Mouse (Mus musculus) MN1 (cell line): ENCODE measurements around the gene Ly6f.
"Not testable (repeated sequence)": the region's sequence is repeated elsewhere in the genome, so short reads cannot be mapped to it uniquely, and the experiment has no call there.

ENCODE experiments used
- DNase-seq: peaks from one replicate; pipeline ENCODE4 v3.0.0-alpha.2; 2016; ENCODE audit warnings: low spot score

Ly6f gene

DNA sequence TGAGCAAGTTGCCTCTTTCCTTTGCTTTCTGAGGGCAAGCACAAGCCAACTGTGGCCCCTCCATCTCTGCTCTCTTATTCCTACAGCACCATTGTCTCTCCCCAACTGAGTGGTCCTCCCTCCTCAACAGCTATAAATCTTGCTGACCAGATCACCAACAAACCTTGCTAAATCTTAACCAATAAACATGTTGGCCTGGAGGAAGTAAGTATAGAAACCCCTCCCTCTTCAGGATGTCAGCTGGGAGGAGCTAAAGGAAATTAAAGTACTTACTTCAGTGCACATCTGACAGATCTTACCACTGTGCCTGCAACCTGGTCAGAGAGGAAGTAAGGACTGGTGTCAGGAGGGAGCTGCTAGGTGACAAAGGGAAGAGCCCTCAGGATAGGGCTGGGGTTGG is at the start of gene Ly6f:
Gene Ly6f, plus strand, starts transcription at position 301 of the 400 bp plus-strand sequence.
- DNase-seq = no peak

DNA sequence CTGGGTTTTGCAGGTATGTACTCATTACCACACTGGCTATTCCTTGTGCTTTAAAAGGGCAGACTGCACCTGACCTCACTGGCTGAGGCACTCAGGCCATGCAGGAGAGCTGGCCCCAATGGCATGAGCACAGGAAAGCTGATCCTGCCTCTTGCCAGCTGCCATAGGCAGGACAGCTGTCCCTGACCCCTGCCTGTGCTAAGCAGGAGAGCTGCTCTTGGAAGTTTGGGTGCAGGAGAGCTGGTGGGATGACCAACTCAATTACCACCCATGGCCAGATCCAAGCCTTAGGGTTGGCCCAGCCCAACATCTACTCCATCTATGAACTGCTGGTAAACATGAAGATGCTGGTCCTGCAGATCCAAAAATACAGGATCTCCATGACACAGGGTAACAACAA is 46.3 kb upstream of the Ly6f start:
- no peak for DNase-seq

DNA sequence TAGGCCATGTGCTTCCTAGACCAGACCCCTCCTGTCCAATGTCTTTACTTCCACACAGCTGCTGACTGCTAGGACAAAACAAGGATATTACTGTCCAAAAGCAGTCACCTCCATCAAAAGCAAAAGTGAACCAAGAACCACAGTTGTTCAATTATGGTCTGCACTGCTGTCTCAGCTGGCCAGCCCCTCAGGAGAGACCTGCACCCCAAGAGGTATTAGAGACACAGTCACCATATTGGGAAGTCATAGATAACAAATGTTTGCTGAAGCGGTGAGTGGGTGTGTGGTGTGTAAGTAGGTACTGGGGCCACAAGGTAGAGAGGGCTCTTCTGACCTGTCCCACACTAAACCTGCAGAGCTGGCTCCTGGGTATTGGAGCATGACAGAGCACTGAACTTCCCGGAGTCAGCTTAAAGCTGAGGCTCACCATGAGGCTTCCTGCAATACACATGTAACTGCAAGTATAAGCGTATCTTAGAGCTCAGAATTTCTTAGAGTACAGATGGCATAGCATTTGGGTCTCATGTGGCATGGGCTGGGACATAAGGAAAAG is 30.4 kb upstream of the Ly6f start:
- DNase-seq = no peak

DNA sequence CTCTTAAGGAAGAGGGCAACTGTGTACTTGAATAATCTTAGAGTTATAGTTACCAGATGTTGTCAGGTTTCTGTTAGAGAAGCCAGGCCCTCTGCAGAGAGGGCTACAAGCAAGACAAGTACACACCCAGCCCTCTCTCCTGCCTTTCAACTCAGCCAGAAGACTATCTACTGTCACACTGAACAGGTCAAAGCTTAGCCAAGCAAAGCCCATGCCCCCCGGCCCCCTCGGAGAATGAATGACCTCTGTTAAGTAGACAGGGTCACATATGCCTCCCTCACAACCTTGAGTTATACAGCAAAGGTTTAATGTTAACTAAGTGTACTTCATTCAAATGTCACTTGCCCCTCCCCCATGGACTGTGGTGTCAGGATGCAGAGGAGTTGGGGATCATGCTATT is 27.7 kb upstream of the Ly6f start:
- no peak for DNase-seq

DNA sequence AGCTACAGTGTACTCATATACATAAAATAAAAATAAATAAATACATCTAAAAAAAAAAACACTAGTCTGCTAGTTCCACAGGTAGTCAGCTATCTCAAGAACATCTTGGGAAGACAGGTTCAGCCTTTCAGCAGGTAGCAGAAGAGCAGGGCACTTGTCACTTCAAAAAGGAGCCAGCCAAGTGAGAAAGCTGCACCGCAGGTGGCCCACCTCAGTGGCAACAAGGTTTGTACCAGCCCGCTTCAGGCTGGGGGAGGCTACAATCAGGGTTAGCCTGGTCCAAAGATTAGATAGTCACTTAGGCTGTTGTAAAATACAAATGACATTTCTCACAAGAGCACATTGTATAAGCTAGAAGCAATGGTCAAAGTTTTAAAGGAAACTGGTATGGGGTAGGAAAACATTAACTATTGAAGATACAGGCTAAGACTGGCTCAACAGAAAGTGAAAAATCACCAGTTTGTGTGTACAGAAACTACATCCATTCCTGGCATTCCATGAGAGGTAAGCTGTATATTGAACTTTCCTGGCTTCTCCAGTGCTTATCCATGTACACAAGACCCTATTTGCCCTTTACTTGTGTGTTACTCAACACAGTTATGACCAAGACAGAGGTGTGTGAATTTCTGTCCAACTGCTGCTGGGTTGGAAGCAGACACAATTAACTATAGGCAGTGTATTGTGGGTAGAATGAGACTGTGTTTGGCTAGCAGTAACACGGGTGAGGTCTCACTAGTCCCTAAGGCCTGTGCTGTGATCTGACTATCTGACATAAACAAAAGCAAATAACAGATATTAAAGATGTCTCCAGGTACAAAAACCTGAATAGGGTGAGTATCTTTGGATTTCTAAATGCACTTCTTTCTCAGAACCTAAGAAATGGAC is 25.2 kb upstream of the Ly6f start:
- no peak for DNase-seq

DNA sequence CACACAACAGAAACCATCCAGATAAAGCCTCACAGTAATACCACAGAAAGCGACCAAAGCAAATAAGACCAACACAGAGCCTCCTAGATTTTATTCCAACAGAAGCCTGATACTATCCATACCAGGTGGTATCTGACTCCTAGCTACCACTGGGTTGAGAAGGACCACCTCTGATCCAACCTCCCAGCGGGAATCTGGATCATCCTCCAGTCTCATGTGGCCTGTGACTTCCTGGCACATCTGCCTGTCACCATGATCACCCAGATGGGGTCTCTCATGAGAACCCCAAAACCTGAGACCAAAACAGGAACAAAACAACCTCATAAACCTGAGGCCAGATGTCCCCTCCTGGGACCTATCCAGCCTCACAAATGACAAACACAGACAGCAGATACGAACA is 13.6 kb upstream of the Ly6f start:
- no peak for DNase-seq

DNA sequence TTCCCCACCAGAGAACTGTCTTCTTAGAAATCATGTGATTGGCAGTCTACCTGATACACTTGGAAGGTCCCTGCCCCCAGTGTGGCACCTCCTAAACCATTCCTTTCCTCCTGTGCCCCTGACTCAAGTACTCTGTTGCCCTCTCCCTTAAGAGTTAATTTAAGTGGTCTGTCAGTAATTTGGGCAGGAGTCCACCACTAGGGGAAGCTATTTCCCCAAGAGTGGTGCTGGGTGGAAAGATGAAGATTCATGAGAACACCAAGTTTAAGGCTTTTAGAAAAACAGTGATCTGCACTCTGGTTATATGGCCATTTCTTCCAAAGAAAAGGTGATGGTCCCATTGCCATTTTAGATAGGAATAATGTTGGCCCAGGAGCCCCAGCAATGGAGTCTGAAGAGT is 2.4 kb upstream of the Ly6f start:
- DNase-seq = no peak

DNA sequence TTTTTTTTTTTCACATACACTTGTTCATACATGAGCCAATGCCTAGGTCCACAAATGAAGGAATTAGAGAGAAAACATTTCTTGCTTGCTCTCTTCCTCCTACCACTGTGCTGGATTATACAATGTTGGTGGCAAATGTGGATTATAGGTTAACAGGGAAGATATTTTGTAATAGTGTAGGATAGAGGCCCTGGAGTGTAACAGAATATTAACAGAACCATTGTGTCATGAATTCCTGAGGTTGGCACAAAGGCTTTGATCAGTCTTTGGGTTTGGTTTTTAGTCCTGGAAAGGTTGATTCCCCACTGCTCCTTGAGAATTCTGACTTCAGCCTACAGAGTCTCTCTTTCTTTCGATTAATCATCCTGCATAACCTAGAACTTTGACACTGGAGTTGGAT is 1.6 kb upstream of the Ly6f start:
- no peak for DNase-seq

DNA sequence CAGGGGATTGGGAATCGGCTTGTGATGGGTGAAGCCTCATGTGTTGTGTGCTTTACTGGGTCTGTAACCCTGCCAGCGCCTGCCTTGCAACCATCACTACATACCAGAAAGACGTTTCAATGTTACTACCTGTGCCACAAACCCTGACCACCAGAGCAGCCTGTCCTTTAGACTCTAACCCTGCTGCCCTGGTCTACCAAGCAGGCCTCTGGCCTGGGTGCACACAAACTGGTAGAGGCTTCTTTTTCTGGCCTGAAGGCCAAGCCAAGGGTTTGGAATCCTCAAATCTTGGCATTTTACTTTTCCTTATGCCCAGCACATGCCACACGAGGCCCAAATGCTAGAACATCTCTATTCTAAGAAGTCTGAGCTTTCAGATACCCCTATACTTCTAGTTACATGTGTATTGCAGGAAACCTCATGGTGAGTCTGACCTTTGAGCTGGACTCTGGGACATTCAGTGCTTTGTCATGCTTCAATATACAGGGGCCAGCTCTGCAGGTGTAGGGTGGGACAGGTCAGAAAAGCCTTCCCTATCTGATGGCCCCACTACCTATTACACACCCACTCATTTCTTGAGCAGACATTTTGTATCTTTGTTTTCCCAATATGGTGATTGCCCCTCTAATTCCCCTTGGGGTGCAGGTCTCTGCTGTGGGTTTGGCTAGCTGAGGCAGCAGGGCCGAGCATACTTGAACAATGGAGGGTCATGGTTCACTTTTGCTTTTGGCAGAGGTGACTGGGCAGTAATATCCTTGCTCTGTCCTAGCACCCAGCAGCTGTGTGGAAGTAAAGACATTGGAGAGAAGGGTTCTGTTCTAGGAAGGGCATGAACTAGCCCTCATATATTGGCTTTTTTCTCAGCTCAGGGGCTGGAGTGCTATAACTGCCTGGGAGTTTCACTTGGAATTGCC is 952 bp downstream of the Ly6f start:
- no peak for DNase-seq

DNA sequence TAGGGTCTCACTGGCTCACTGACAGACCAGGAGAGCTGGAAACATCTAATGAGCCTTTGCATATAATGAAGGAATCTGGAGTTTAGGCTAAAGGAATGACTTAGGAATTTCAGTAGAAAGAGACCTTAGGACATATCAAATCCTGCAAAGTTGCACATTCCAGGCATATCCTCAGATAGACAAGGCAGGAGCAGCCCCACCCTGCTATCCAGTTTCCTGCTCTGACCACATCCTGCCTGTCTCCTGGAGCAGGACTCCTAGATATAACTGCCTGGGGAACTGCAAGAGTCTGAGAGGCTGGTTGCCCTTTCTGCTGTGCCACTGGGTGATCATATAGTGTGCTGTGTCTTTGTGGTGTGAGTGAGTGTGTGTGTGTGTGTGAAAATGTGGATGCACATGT is 1.9 kb downstream of the Ly6f start:
- DNase-seq = no peak

DNA sequence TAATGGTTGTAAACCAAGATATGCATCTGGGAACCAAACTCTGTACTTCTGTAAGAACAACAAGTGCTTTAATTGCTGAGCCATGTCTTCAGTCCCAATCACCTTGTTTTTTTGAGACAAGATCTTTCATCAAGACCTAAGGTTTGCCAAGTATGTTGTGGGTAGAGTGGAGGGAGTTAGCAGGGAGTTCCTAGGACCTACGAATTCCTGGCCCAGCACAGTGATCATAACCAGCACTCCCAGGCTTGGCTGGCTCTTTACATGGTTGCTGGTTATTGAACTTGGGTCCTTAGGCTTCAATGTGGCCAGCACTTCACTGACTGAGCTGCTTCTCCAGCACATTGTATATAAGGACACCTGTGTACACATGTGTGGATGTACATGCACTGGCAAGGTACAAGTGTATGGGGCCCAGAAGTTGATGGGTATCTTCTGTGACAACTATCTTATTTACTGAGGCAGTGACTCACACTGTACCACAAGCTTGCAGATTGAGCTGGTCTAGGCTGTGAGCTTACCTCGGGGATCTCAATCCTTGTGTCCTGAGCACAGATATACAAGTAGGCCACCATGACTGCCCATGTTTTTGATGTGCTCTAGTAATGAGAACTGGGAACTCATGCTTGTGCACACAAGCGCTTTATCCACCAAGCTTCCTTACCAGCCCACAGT is 2.6 kb downstream of the Ly6f start:
- DNase-seq = no peak

DNA sequence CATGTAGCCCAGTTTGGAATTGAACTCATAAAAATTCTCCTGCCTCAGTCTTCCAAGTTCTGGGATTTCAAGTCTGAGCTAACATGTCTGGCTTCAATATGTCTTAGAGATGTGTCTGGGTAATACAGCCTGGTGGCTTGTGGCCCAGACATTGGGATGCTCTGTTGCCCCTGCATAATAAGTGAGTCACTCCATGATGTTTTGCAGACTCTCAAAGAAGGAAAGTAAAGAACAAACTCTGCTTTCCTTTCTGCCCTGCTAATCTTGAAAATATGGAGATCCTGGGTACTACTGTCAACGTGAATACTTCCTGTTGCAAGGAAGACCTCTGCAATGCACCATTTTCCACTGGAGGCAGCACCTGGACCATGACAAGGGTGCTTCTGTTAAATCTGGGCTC is 3.2 kb downstream of the Ly6f start:
- DNase-seq = no peak

DNA sequence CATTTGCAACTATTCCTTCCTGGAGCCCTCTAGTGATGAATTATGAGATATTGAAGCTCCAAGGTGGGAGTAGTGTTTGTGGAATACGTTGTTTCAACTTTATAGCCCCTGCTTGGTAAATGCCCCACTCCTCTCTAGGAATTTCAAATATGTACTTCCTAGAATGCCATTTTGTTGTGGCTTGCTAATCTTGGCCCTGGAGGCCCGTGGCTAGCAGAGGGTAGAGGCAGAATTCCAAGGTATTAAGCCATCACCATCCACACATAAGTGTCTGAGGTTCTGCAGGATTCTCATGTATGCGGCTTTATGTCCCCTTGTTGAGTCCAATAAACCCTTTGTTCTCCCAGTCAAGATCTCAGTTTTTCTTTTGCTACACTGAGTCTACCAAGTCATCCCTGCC is 3.7 kb downstream of the Ly6f start:
- DNase-seq = no peak

DNA sequence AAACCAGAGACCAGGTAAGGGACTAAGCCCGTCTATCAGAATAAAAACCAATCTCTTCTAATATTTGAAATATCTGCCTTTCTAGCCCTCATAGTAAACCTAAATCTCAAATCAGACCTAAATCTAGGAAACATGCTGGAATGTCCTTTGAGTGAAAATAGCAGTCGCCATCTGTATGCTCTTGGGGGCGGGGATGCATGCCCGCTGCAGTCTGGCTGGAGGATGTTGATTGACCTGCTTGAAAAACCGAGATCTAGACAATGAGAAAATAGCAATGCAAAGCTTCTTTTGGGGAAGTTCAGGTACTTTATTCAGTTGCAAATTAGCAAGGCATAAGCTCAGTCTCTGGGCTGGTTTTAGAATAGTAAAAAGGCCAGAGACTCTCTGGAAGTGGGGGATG is 13.8 kb downstream of the Ly6f start:
- not testable (repeated sequence) for DNase-seq

DNA sequence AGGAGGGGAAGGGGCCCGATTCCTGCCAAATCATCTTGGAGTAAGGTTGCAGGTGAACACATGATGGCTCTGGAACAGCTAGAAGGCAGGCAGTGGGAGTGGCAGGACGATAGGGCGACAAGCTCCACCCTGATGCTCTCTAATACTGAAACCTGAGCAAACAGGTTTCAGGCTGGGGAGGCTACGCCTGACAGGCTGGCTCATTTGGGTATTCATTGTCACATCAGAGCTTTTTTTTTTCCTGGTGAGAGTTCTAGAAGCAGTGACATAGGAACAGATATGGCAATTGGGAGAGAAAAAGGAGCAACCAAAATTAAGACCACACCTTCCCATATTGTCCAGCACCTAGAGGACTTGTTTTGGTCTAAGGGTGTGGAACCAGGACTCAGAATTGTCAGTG is 18.3 kb downstream of the Ly6f start:
- not testable (repeated sequence) for DNase-seq

DNA sequence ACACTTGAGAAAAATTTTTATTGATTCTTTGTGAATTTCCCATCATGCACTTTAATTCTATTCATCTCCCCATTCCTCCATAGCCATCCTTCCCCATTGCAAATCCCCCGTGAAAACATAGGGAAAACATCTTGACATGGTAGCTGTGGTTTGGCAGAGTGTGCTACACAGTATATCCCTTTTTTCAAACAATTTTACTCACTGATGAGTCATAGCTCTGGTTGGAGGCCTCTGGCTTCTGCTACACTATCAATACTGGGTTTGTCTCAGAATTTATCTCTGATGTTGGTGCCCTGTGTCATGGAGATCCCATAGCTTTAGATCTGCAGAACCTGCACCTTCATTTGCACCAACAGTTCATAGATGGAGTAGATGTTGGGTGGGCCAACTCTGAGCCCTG is 24.2 kb downstream of the Ly6f start:
- no peak for DNase-seq

DNA sequence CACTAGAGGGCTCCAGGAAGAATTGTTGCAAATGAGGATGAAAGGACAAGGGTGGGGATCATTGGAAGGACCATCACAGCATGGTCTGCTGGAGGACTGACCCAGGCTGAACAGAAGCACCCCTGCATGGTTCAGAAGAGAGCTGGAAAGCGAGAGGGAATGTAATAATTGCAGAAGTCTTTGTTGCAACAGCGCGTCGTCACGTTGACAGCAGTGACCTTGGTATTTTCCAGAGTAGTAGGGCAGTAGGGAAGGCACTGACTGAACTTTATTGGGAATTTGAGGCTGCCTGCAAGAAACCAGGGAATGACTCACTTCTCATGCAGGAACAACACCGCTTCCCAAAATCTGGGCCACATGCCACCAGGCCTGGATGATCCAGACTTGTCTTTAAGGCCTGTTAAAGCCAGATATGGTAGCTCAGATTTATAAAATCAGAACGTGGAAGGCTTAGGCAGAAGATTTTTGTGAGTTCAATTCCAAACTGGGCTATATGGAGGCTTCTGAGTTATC is 25.7 kb downstream of the Ly6f start:
- no peak for DNase-seq

DNA sequence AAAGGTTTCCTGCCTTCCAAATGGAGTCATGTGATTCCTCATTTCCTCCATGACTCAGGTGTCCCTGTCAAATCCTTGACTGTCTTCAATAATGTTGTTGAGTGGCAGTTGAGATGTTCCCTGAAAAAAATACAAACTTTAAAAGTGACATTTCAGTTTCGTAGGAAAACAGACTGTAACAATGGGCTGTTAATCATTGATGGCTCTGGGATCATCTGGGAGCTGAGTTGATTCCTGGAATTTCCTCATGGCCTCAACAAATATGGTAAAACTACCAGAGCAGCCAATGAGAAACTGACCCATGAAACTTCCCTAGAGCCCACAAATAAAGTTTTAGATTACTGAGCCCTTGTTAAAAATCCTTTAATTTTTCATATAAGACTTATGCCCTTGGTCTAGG is 37.9 kb downstream of the Ly6f start:
- no peak for DNase-seq

DNA sequence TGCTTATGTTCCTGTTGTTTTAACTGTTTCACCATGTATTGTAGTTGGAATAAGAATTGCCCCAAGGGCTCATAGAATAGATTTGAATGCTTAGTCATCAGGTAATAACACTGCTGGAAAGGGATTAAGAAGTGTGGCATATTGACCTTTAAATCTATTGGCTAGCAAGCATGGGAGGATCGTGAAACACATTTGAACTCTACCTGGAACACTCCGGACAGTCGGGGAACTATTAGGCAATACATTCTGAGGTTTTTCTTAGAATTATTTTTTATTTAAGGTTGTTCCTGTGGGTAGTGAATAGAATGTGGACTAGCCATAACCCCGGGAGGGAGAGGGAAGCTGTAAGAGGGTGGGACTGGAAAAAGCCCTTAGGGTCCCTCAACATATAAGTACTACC is 41.0 kb downstream of the Ly6f start:
- no peak for DNase-seq

DNA sequence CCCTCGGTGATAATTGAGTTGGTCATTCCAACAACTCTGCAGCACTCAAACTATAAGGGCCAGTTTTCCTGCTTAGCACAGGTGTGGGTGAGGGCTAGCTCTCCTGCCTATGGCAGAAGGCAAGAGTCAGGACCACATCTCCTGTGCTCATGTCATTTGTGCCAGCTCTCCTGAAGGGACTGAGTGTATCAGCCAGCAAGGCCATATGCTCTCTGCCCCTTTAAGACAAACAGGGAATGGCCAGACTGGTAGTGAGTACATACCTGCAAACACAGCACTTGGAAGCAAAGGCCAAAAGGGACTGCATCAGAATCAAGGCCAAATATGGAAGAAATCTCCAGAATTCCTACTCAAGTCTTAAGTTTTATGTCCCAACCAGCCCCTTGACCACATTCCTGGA is 41.7 kb downstream of the Ly6f start:
- DNase-seq = no peak

DNA sequence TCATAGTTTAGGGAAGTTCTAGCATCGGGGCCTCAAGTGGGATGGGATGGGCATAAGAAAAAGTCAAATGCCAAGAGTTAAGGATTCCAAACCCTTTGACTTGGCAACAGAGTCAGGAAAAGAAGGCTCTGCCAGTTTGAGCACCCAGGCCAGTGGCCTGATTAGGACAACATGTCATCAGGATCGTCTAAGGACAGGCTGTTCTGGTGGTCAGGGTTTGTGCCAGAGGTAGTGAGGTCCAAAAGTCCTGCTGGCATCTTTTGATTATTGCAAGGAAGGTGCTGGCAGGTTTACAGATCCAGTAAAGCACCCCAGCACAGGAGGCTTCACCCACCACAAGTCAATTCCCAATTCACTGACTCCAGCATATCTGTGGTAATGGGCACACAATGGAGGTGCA is 46.2 kb downstream of the Ly6f start:
- no peak for DNase-seq

DNA sequence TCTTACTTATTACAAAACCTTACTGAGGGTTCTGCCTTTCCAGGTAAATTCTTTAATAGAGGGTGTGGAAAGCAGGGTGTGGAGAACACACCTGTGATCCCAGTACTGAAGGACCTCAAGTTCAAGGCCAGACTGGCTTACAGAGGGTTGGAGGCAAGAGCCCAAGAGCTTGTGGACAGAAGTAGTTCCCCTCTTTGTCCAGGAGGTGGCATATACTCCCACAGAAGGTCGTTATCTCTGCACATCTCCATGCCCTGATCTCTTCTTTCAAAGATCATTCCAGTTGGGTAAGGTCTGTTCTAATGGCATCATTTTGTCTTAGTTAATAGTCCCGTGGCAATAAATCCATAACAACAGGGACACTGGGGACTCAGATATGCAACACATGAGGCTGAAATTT is 49.0 kb downstream of the Ly6f start:
- DNase-seq = no peak
